Mouse (Mus musculus): ENCODE results near the gene Fam228b.
"Not testable (repeated sequence)": the region's sequence is repeated elsewhere in the genome, so short reads cannot be mapped to it uniquely, and the experiment has no call there.

The Fam228b gene

DNA sequence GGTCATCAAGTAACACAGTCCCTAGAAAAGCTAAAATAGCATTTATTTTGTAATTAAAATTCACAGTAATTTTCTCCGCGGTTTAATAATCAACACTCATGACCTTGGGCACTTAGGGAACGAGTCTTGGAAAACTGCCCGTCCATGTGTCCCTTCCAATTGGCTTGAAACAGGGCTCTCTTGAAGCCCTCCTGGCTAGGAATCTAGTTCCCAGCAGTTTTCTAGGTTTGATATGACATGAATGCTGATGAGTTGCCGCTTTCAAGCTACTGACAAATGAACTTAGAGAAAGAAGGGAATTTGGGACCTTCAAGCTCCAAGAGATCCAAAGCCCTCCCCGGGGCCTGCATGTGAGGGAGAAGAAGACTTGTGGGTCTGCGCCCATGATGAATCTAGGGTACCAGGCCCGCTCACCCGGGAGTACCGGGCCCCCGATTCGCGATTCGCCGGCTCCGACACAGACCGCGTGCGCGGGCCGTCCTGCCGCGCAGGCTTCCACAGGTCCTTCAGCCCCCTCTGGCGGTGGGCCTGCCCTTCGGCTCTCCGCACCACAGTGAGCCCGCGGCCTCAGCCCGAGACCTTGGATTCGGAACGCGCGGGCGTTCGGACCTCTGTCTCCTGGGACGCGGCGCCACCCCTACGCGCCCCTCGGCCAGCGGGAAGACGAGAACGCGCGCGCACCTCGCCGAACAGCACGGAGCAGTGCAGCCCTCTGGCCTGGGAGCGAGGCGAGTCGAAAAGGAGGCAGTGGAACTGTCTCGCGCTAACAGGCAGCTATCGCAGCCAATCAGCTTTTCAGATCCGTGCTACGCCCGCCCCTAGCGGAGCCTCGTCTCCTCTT, at the start of gene Fam228b, which contains the start of gene Pfn4:
Gene Fam228b (minus strand): TSS at position 776 of the 841 bp plus-strand sequence.
Gene Pfn4 (plus strand): TSS at position 531 of the 841 bp plus-strand sequence.
- DNase-seq (ENCODE audit: low spot score in 2 of 2) = peak; percentile 95 to 99

GRCm38 (mm10) chr12:4817361-4818101, 48.5 kb upstream of the Fam228b start, which contains the start of gene Sf3b6:
TSS of gene Sf3b6 (plus strand) at chr12:4817544.
- DNase-seq (ENCODE audit: low spot score in 2 of 2) = peak; percentile 97 to 100

DNA sequence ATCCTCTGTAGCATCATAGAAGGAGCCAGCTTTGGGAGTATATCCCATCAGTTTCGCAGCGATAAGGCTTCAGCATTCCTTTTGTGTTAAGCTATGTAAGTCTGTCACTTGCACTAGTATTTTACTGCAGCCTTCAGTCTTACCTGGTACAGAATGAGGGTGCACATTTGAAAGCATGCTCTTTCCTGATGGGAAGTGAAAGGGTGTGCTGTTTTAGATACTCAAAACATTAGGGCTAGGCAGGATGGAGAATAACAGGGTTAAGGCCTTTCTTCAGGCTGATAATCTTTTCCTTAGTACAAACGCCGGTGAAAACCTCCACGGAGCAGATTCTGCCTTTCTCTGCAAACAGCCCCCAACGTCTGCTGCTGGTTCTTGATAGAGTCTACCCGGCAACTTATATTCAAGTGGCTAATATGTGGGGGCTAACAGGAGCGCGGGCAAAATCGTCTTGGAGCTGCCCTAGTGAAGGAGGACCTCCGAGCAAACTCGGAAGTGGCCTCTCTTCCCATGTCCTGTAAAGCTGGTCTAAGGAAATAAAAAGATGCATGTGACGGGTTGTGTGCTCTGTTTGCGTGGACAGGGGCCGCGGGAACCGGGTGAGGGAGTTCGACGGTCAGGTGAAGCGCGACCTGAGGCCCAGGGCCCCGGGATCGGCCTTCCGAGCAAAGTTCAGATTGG, 47.8 kb upstream of the Fam228b start:
- no peak for DNase-seq (ENCODE audit: low spot score in 2 of 2)

- DNase-seq (ENCODE audit: low spot score in 2 of 2) = no peak
These were observed 44.6 kb upstream of the Fam228b start for GRCm38 (mm10) chr12:4813636-4814035.

DNA sequence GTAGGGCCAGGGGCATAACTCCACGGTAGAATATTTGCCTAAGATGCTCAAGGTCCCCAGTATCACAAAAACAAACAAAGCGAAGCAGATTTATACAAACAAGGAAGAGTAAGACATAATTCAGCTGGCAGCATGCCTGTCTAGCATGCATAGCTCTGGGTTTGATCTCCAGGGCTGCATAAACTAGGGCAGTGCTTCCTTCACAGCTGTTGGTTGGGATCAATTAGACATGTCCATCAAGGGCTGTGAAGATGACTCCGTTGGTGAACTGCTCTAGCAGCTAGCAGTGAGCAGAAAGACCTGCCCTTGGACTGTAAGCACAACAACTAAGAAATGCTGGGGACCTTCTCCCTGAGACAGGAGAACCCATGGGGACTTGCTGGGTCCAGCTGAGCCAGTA, 42.6 kb upstream of the Fam228b start:
- DNase-seq (ENCODE audit: low spot score in 2 of 2) = no peak

- DNase-seq (ENCODE audit: low spot score in 2 of 2) = no peak
These were observed 42.0 kb upstream of the Fam228b start for GRCm38 (mm10) chr12:4811036-4811435.

- DNase-seq (ENCODE audit: low spot score in 2 of 2) = not testable (repeated sequence)
These were observed 28.4 kb upstream of the Fam228b start for GRCm38 (mm10) chr12:4797471-4797870.

DNA sequence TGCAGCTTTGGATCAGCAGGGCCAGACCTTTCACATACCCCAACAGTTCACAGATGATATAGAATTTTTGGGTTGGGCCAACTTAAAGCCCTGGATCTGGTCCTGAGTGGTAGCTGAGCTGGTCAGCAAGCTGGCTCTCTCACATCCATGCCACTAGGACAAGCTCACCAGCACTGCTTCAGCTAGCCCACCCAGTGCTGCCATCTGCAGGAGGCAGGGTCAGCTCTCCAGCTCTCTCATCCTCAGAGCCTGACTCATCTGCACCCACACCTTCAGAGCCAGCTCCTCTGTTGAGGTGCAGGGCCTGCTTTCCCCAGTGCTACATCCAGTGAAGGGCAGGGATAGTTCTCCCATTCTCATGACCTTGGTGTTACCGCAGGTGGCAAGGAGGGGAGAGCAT, 24.7 kb upstream of the Fam228b start:
- peak in 1 of 2 experiments; percentile 46 for DNase-seq (ENCODE audit: low spot score in 2 of 2)

GRCm38 (mm10) chr12:4788128-4788527, 19.1 kb upstream of the Fam228b start:
- DNase-seq (ENCODE audit: low spot score in 2 of 2) = not testable (repeated sequence)

- DNase-seq (ENCODE audit: low spot score in 2 of 2) = no peak
These were observed 15.4 kb upstream of the Fam228b start for GRCm38 (mm10) chr12:4784466-4784865.

DNA sequence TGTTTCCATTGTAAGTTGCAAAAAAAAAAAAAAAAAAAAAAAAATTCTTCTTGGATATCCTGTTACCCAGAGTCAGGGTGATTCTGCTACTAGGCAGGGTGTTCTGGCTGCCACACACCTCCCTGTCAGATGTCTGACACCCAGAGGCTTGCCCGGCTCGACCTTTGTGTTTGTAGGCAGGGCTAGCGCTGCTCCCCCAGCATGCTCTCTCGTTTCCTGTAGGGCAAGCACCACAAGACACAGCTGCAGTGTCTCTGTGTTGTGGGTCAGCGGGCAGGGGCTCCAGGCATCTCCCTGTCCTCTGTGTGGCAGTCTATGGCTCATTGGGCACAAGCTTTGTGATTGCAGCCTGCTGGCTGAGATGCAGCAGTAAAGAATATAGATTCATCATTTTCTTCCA, 14.5 kb upstream of the Fam228b start:
- DNase-seq (ENCODE audit: low spot score in 2 of 2) = peak in 1 of 2 experiments; percentile 25

DNA sequence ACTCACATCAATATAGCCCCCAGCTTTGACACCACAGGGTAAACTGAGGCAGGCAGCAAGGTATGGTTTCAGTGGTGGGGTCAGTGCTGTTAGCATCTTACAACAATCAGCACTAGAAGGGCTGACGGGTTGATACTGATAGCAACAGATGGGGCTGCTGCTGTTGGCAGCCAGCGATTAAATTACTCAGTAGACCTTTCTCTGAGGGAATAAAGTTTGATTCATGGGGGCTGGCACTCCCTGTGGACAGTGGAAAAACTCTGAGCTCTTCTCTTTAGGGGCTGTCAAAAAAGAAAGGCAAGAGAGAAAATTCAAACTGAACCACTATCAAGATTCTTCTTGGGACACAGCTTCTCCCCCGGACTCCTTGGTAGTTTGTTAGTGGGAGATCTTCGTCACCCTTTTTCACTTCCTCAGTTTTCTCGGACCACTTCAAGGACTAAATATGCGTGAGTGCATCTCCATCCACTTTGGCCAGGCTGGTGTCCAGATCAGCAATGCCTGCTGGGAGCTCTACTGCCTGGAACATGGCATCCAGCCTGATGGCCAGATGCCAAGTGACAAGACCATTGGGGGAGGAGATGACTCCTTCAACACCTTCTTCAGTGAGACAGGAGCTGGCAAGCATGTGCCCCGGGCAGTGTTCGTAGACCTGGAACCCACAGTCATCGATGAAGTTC, 12.8 kb upstream of the Fam228b start:
- DNase-seq (ENCODE audit: low spot score in 2 of 2) = not testable (repeated sequence)

GRCm38 (mm10) chr12:4781270-4781669, 12.2 kb upstream of the Fam228b start:
- DNase-seq (ENCODE audit: low spot score in 2 of 2) = no peak

GRCm38 (mm10) chr12:4780245-4780644, 11.2 kb upstream of the Fam228b start:
- DNase-seq (ENCODE audit: low spot score in 2 of 2) = no peak

DNA sequence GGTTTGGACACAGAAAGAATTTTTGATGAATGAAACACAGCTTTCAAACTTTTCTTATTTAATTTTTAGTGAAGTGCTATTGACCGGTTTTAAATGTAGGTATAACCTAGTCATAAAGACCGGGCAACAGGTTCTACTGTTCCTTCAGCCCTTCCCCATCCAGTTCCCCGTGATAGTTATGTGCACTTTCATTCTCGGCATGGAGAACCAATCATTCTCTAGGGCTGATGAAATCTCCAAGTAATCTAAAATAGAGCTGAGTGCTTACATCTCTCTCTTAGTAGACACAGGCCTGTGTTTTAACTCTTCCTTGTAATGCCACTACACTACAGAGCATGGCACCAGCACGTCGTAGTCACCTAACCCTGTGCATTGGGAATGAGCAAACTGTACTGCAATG, 8.7 kb upstream of the Fam228b start:
- no peak for DNase-seq (ENCODE audit: low spot score in 2 of 2)

DNA sequence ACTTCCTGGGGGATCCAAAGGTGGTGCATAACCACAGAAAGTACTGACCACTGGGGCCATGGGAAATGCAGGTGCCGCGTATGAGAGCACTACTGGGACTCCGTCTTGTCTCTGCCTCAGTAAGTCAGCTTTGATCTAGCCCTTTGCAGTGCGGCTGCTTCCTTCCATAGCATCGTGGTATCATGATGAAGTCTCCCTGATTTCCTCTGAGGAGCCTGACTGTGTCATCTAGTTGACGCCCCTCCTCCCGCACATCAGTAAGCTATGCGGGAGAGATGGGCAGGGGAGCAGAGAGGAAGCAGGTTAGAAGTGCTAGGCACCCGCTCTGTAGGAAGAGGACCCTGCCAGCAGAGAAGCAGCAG, 6.5 kb upstream of the Fam228b start:
- no peak for DNase-seq (ENCODE audit: low spot score in 2 of 2)

GRCm38 (mm10) chr12:4774895-4775587, 6.0 kb upstream of the Fam228b start:
- no peak for DNase-seq (ENCODE audit: low spot score in 2 of 2)

- no peak for DNase-seq (ENCODE audit: low spot score in 2 of 2)
These were observed 261 bp upstream of the Fam228b start for GRCm38 (mm10) chr12:4769333-4769723.

DNA sequence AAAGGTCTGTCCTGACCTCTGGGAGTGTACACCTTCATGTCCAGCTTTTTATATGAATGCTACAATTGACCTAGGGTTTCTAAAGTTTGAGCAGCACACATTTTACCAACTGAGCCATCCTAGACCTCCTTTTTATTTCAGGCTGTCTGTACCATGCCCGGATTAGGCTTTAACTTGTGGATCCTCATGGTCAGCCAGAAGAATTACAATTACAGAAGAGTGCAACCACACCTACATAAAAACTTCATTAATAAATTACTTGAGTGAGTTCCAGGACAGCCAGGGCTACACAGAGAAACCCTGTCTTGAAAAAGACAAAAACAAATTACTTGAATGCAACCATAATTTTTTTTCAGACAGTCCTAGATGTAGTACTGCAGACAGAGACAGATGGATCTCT, 12.0 kb downstream of the Fam228b start:
- DNase-seq (ENCODE audit: low spot score in 2 of 2) = no peak

DNA sequence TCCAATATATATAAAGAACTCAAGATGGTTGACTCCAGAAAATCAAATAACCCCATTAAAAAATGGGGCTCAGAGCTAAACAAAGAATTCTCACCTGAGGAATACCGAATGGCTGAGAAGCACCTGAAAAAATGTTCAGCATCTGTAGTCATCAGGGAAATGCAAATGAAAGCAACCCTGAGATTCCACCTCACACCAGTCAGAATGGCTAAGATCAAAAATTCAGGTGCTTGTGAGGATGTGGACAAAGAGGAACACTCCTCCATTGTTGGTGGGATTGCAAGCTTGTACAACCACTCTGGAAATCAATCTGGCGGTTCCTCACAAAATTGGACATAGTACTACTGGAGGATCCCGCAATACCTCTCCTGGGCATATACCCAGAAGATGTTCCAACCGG, 14.6 kb downstream of the Fam228b start:
- not testable (repeated sequence) for DNase-seq (ENCODE audit: low spot score in 2 of 2)

- no peak for DNase-seq (ENCODE audit: low spot score in 2 of 2)
These were observed 24.6 kb downstream of the Fam228b start for GRCm38 (mm10) chr12:4744486-4744885.

All from spleen, postnatal 10 days (tissue).